Mouse (Mus musculus) E14TG2a.4 (cell line): ENCODE results near the gene Nell1.

Experiments
- H3K27me3 ChIP-seq: 2 replicates; pipeline ENCODE4 v1.6.1; 2014; ENCODE audit warnings: low read length, control low read depth; ENCODE audit not compliant: insufficient read depth
- H3K36me3 ChIP-seq: 2 replicates; pipeline ENCODE4 v1.6.1; 2014; ENCODE audit warnings: low read length, control low read depth; ENCODE audit not compliant: insufficient read depth
- H3K4me1 ChIP-seq: replicated peaks from 2 replicates; pipeline ENCODE4 v1.6.1; 2014; ENCODE audit warnings: low read depth, low read length, control low read depth
- H3K4me3 ChIP-seq: replicated peaks from 2 replicates; pipeline ENCODE4 v1.5.1; 2014; ENCODE audit warnings: mild to moderate bottlenecking, low read length
- H3K9me3 ChIP-seq: 2 replicates; pipeline ENCODE4 v1.6.1; 2014; ENCODE audit warnings: low read length, control low read depth
- CTCF ChIP-seq: conservative IDR thresholded peaks from 2 replicates; pipeline ENCODE4 v1.5.1; 2014; ENCODE audit warnings: low read length
- NANOG ChIP-seq: IDR thresholded peaks from 2 replicates; pipeline ENCODE4 v1.6.1; 2014; ENCODE audit warnings: borderline replicate concordance, low read length, mixed read lengths
- POU5F1 ChIP-seq: IDR thresholded peaks from 2 replicates; pipeline ENCODE4 v1.6.1; 2014; ENCODE audit warnings: low read length, borderline replicate concordance

The Nell1 gene

DNA sequence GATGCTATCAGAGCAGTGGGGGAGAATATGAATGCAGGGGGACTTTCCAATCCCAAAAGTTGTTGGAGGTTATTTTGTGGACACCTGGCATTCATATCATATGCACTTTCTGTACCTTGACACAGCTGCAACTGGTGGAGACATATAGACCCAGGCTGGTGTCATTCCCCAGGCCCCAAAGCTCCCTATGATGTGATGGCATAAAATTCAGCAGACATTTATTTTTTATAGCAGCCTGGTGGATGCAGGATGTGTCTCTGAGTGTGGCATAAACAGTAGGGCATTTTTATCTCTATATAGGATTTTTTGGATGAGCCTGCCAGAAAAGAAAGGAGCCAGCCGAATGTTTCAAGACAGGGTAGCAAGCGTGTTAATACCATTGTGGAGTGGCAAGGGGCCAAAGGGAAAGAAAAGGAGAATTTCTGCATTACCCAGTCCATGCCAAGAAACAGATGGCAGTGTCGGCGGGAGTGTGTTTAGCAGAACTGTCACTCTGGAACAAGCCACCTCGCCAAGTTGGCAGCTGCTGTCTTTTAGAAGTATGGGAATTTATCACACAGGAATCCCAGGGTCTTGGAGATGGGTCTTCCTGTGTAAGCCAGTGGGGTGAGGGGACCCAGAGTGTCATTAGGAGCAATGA is 267.1 kb downstream of the Nell1 start:
- no peaks in the 10 kb centered on the region for H3K27me3 ChIP-seq
- no peak for TF ChIP-seq CTCF
- no peak for TF ChIP-seq POU5F1
- no peak for TF ChIP-seq NANOG
- no peak overlapping the region for H3K4me3 ChIP-seq

GRCm38 (mm10) chr7:50253166-50253565 is 278.5 kb downstream of the Nell1 start:
- no peaks in the 10 kb centered on the region for H3K9me3 ChIP-seq
- no peaks in the 10 kb centered on the region for H3K36me3 ChIP-seq
- no peak overlapping the region for H3K4me3 ChIP-seq
- TF ChIP-seq CTCF (no peak), NANOG (no peak), POU5F1 (no peak)
- no peaks in the 10 kb centered on the region for H3K27me3 ChIP-seq
- peaks cover 4% of the 10 kb centered on the region for H3K4me1 ChIP-seq

More for the DNA sequence above, 267.1 kb downstream of the Nell1 start:
- no peaks in the 10 kb centered on the region for H3K9me3 ChIP-seq
- H3K36me3 ChIP-seq, result no peaks in the 10 kb centered on the region
- H3K4me1 ChIP-seq, result no peaks in the 10 kb centered on the region

DNA sequence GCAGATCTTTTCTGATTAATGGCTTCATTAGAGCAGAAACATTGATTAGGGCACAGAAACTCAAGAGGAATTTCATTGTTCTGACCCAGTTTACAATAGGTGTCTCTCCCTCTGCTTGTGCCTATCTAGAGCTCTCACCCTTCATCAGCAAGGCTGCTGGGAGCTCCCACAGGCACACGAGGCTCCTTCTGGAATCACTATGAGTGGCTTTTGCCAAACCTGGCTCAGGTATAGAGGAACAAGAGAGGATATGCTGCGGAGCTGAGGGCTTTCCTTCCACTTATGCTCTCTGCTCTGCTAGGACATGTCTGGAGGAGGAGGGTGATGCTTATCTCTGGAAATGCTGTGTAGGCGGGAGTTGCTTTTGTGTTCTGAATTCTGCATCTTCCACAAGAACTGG is 285.4 kb downstream of the Nell1 start:
- H3K4me3 ChIP-seq, result no peak overlapping the region
- H3K9me3 ChIP-seq, result no peaks in the 10 kb centered on the region
- H3K27me3 ChIP-seq, result no peaks in the 10 kb centered on the region
- TF ChIP-seq POU5F1 (no peak), NANOG (no peak), CTCF (no peak)
- peaks cover 6% of the 10 kb centered on the region for H3K4me1 ChIP-seq
- H3K36me3 ChIP-seq, result no peaks in the 10 kb centered on the region

DNA sequence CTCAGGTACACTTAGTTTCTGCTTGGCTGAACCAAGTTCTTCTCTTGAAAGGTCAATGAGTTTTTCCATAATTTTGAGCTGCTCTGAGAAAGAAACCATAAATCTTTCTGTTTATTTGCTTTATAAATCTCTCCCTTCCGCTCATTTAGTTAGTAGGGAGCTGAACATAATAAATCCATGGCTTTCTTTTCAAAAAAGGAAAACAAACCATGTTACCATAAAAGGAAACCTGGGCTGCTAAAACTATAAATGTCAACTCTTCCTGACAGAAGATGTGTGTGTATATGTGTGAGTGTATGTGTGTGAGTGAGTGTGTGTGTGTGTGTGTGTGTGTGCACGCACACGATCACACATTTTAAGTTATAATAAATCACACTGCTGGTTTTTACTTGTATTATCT is 320.8 kb downstream of the Nell1 start:
- no peaks in the 10 kb centered on the region for H3K27me3 ChIP-seq
- H3K4me3 ChIP-seq, result no peak overlapping the region
- TF ChIP-seq POU5F1 (no peak), CTCF (no peak), NANOG (no peak)
- H3K9me3 ChIP-seq, result no peaks in the 10 kb centered on the region
- H3K36me3 ChIP-seq, result no peaks in the 10 kb centered on the region
- no peaks in the 10 kb centered on the region for H3K4me1 ChIP-seq

- no peaks in the 10 kb centered on the region for H3K36me3 ChIP-seq
- H3K4me1 ChIP-seq, result no peaks in the 10 kb centered on the region
- H3K27me3 ChIP-seq, result no peaks in the 10 kb centered on the region
- no peak for TF ChIP-seq NANOG
- TF ChIP-seq POU5F1, result no peak
- TF ChIP-seq CTCF, result no peak
- no peaks in the 10 kb centered on the region for H3K9me3 ChIP-seq
- H3K4me3 ChIP-seq, result no peak overlapping the region
These were observed 363.6 kb downstream of the Nell1 start for GRCm38 (mm10) chr7:50338226-50338625.

GRCm38 (mm10) chr7:50338757-50339156 is 364.1 kb downstream of the Nell1 start:
- Histone ChIP-seq H3K4me1 (no peaks in the 10 kb centered on the region), H3K4me3 (no peak overlapping the region), H3K27me3 (no peaks in the 10 kb centered on the region), H3K36me3 (no peaks in the 10 kb centered on the region), H3K9me3 (no peaks in the 10 kb centered on the region)
- no peak for TF ChIP-seq POU5F1
- no peak for TF ChIP-seq CTCF
- no peak for TF ChIP-seq NANOG

DNA sequence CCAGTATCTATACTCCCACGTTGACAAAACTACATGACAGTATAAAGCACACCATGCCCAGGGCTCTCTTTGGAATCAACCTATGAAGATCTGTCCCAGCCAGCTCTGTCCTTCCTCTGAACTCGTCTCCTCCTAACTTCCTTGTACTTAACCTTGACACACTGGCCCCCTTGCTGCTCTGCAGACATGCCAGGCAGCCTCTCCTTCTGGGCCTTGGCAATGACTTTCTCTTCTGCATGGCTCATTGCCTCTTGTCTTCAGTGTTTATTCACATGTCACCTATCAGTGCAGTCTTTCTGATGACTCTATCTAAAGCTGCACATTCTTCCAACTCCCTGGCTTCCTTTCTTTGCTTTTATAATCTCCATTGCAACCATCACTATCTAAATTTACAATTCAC is 376.9 kb downstream of the Nell1 start:
- no peaks in the 10 kb centered on the region for H3K36me3 ChIP-seq
- H3K27me3 ChIP-seq, result no peaks in the 10 kb centered on the region
- no peaks in the 10 kb centered on the region for H3K9me3 ChIP-seq

DNA sequence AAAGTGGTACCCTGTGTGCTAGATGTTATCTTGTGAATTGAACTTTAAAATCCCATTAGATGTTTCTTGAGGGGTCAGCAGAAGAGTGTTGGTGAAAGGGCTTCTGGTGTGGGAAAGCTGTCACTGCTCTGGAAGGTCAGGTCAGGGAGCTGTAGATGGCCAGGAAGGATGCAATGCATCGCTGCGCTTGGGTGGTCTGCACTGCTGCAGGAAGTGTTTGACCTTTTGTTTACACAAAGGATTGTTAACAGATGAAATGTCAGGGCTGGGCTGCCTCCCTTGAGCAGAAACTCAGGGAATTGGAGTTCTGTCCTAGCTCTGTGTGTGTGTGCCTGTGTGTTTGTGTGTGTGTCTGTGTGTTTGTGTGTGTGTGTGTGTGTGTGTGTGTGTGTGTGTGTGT is 382.5 kb downstream of the Nell1 start:
- no peak; the same call in 1 of the 2 replicates for TF ChIP-seq NANOG
- TF ChIP-seq CTCF, result no peak
- no peak for TF ChIP-seq POU5F1
- peaks cover 14% of the 10 kb centered on the region for H3K4me1 ChIP-seq
- no peaks in the 10 kb centered on the region for H3K36me3 ChIP-seq
- H3K4me3 ChIP-seq, result no peak overlapping the region
- H3K27me3 ChIP-seq, result no peaks in the 10 kb centered on the region
- H3K9me3 ChIP-seq, result no peaks in the 10 kb centered on the region

More for the DNA sequence above, 376.9 kb downstream of the Nell1 start:
- no peak for TF ChIP-seq CTCF
- TF ChIP-seq POU5F1, result no peak
- no peak for TF ChIP-seq NANOG
- Histone ChIP-seq H3K4me1 (no peaks in the 10 kb centered on the region), H3K4me3 (no peak overlapping the region)

DNA sequence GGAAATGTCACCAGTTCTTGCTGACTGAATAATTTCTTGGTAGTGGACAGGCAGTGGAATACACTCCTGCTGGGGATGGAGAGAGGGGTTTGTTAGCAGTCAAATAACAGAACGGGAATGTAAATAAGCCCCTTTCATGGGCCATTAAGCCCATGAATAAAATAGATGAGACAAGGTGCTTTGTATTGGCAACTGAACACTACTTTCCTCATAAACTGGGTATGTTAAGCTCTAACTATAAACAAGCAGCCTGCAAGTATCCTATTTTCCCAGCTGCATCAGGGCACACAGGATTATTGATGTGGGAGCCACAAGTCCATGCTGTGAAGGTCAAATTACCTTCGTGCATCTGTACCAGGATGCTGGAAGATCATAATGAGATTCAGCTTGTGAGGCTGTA is 387.4 kb downstream of the Nell1 start:
- H3K36me3 ChIP-seq, result no peaks in the 10 kb centered on the region
- no peaks in the 10 kb centered on the region for H3K27me3 ChIP-seq

More for the DNA sequence above, 387.4 kb downstream of the Nell1 start:
- no peak for TF ChIP-seq POU5F1
- peak; percentile 45; the same call in 1 of the 2 replicates for TF ChIP-seq NANOG
- Histone ChIP-seq H3K4me1 (peaks cover 13% of the 10 kb centered on the region), H3K9me3 (no peaks in the 10 kb centered on the region), H3K4me3 (no peak overlapping the region)
